Mouse (Mus musculus) granulocyte monocyte progenitor cell, adult 5-6 weeks (primary cell): ENCODE results near the gene Ldhb. TPM values are rescaled to one million over a fixed set of nuclear protein-coding genes. Genes with fewer than 3 reads are reported as not detected.
A peak's percentile ranks its signal among the peaks of the same experiment; 100 is the strongest.

ENCODE experiments used
- ATAC-seq: replicated peaks from 2 replicates; pipeline ENCODE4 v1.8.0; 2016; ENCODE audit warnings: mild to moderate bottlenecking, moderate TSS enrichment, inconsistent platforms; ENCODE audit not compliant: poor library complexity, severe bottlenecking
- total RNA-seq, 2 experiments: library from RNA; stranded (forward) in 1 of 2; stranded (reverse) in 1 of 2; fragments of 200-712, 200-1000 nt in 1 of 2; fragments of >200 nt in 1 of 2; fragmentation: Nextera tagmentation in 1 of 2; gene quantifications; 2 replicates each; pipeline ENCODE4 v1.2.3; 2014 to 2017

Gene Ldhb
- total RNA-seq (2014; fragmentation: Nextera tagmentation): 64.1 and 67.3 TPM in 2 replicates
- total RNA-seq (2017): 41.2 and 42.4 TPM in 2 replicates

- peak; percentile 78 for ATAC-seq
Observed at GRCm38 (mm10) chr6:142507785-142508162, at the start of gene Ldhb. Gene Ldhb, minus strand, starts transcription at chr6:142507957.

- ATAC-seq: peak; percentile 72
Observed at GRCm38 (mm10) chr6:142555988-142556387, 48.2 kb upstream of the Ldhb start.

- no peak for ATAC-seq
Observed at GRCm38 (mm10) chr6:142551482-142551881, 43.7 kb upstream of the Ldhb start.

- ATAC-seq: no peak
Observed at GRCm38 (mm10) chr6:142550871-142551270, 43.1 kb upstream of the Ldhb start.

GRCm38 (mm10) chr6:142548377-142548776 is 40.6 kb upstream of the Ldhb start:
- no peak for ATAC-seq

- ATAC-seq: peak; percentile 22; the same call in 1 of the 2 replicates
Observed at GRCm38 (mm10) chr6:142545132-142545531, 37.4 kb upstream of the Ldhb start.

- no peak for ATAC-seq
Observed at GRCm38 (mm10) chr6:142543648-142544047, 35.9 kb upstream of the Ldhb start.

GRCm38 (mm10) chr6:142542800-142543175 is 35.0 kb upstream of the Ldhb start:
- no peak for ATAC-seq

- no peak for ATAC-seq
Observed at GRCm38 (mm10) chr6:142542082-142542799, 34.5 kb upstream of the Ldhb start.

GRCm38 (mm10) chr6:142540561-142541160 is 32.9 kb upstream of the Ldhb start:
- ATAC-seq: no peak

GRCm38 (mm10) chr6:142540131-142540530 is 32.4 kb upstream of the Ldhb start:
- no peak for ATAC-seq

- ATAC-seq: peak; percentile 53
Observed at GRCm38 (mm10) chr6:142538503-142538902, 30.7 kb upstream of the Ldhb start.

- ATAC-seq: no peak
Observed at GRCm38 (mm10) chr6:142533412-142533811, 25.7 kb upstream of the Ldhb start.

GRCm38 (mm10) chr6:142532686-142533085 is 24.9 kb upstream of the Ldhb start:
- ATAC-seq: no peak

- no peak for ATAC-seq
Observed at GRCm38 (mm10) chr6:142532141-142532540, 24.4 kb upstream of the Ldhb start.

- no peak for ATAC-seq
Observed at GRCm38 (mm10) chr6:142530378-142530777, 22.6 kb upstream of the Ldhb start.

- no peak for ATAC-seq
Observed at GRCm38 (mm10) chr6:142529680-142530079, 21.9 kb upstream of the Ldhb start.

- no peak for ATAC-seq
Observed at GRCm38 (mm10) chr6:142527931-142528562, 20.3 kb upstream of the Ldhb start.

- ATAC-seq: peak; percentile 98
Observed at GRCm38 (mm10) chr6:142524635-142525308, 17.0 kb upstream of the Ldhb start.

GRCm38 (mm10) chr6:142521591-142522110 is 13.9 kb upstream of the Ldhb start:
- no peak for ATAC-seq

GRCm38 (mm10) chr6:142519110-142519509 is 11.4 kb upstream of the Ldhb start:
- peak; percentile 86 for ATAC-seq
